Mouse (Mus musculus): ENCODE results near the gene Dynlt3. TPM values are rescaled to one million over a fixed set of nuclear protein-coding genes. Genes with fewer than 3 reads are reported as not detected.
"Not testable (repeated sequence)": the region's sequence is repeated elsewhere in the genome, so short reads cannot be mapped to it uniquely, and the experiment has no call there.

Dynlt3 gene
- total RNA-seq (2021): 155 and 156 TPM in 2 replicates
- long read RNA-seq, transcript Dynlt3-201 (5 exons, 2,176 nt): major isoform, 105 of 124 reads
- long read RNA-seq, partial matches to known transcripts: 1 of 124 reads
- long read RNA-seq, other reads (novel, unspliced or antisense): 18 of 124 reads

DNA sequence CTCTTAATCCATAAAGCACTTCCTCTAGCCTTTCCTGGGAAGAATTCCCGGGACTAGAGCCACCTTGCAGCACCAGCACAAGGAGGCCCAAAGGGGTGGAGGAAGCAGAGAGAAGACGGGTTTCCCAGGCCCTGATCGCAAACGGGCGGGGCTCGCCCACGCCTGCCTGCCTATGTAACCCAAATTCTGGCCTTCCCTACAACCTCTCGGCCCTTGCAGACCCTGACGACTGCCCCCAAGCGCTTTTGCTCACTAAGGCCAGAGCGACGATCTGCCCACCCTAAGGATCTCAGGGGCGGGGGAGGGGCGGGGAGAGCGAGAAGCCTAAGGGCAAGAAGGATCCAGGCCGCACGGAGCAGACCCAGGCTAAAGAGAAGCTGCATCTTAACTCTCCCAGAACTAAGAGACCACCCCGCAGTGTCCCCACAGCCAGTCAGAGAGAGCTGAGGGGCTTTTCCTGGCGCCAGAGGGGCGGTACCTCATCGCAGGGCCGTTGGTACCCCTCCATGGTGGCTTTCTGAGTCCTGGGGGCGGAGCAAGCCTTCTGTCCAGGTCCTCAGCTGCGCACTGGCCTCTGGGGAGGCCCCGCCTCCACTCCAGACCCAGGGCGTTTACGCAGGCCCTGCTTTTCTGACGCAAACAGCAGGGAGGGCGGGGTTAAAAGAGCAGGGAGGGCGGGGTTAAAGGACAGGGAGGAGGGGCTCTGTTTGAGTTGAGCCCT lies at the start of gene Dynlt3:
TSS of gene Dynlt3 (minus strand) at position 613 of the 721 bp plus-strand sequence.
- peak; percentile 72 for DNase-seq

DNA sequence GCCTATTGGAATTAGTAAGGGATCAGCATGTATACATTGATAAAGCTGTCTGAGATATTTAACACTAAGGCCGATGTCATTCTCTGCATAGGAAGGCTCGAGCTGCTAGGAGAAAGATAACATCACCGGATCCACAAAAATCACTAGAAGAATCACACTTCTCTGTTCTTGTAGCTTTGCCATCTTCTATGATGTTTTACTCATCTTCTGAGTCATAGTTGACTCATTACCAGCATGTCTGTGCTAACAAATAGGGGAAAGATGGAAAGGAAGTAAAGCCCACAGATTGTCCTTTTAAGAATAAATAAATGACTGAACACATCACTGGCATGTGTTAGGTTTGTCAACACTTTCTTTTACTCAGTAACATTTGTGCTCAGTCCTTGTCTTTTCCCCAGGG lies 37.0 kb upstream of the Dynlt3 start:
- DNase-seq: no peak

DNA sequence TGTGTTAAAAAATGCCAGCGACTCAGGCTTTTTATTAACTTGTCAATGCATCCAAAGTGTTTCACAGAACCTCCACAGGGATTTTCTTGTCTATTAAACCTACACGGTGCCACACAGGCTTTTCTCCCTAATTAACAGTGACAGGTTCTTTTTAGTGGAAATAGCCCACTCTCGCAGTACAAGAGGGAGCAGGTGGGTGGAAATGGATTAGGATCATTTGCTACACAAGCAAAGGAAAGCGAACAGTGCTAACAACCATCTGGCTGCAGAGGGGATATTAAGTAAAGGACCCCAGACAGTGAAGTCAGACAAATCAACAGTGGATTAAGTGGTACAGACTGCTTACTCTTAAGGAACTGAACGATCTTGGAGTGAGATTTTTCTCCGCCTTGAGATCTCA lies 33.2 kb upstream of the Dynlt3 start:
- DNase-seq: no peak

DNA sequence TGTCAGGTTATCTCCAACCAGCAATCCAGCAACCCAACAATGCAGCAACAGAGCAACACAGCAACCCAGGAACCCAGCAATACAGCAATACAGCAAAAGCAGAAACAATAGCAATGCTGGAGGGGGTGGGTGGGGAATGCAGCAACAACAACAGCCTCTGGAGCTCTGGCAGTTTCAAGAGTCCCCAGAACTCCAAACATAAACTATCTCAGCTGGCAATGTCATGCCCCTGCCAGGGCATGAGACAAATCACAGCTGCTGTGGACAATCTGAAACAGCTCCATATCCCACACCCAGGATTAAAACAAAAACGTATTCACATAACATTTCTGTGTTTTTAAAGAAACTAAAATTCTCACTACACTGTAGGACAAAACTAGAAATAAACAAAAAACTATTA lies 9.2 kb upstream of the Dynlt3 start:
- DNase-seq: no peak

DNA sequence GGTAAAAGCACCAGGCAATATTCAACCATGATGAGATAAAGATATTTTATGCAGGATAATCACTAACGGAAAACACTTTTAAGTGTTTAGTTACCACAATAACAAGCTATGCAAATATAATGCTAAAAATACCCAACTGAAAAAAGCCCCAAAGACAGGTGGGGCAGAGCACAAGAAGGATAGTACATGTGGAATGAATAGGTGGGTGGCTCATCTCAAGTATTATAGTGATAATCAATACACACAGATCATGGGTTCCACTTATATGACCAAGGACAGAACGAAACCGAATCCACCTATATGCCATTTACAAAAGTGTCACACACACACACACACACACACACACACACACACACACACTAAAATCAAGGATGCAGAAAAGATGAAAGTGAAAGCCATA lies 8.6 kb upstream of the Dynlt3 start:
- DNase-seq: no peak

DNA sequence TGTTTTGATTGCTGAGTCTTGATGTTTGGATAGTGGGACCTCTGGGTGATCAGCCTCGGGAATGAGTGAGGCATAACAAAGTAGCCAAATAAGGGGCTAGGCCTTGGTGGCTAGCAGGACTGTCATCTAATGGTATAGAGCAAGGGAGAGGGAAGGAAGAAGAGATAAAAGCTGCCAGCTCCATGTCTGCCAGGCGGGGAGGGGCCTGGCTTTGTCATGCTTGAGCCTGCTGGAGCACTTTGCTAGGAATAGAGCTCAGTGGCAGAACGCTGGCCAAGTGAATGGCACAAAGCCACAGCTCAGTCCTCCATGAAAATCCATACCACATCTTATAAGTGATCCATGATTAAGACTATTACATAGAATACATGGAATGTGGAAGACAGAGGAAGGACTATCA lies 10.0 kb downstream of the Dynlt3 start:
- no peak for DNase-seq

DNA sequence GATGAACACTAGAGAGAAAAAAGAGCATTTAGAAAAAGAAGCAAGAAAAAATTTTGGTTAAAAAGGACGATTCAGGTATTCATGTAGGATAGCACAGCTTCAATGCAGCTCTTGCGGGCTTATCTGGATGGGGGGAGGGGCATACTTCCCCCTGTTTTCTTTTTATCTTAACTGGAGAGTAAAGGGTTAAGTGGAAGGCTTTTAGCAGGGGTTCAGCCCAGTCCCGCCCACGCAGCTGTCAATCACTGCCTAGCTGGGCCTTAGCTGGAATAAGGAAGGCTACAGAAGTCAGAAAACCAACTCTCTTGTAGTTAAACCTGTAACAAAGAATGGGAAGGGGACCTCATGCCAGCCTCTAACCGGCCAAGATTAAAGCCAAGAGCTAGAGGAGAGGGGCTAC lies 22.2 kb downstream of the Dynlt3 start:
- DNase-seq: not testable (repeated sequence)

DNA sequence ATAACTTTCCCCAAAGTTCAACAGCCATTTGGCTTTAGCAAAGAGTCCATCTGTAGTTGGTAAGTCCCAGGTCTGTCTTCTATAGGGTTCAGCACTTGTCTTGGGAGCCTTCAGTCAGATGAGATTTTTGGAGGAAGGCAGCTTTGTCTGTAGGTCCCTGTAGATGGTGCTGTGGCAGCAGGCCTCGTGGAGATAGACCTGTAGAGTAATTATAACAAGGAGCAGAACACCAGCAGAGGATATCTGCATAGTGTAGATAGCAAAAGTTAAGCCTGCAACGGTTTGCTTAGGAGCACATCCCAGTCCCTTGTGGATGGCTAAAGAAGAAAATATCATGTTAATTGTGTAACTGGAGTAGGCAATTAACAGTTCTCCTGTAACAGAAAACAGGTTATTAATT lies 22.7 kb downstream of the Dynlt3 start:
- not testable (repeated sequence) for DNase-seq

Other genes starting within 250 kb of the Dynlt3 start
- 5.5 and 8.1 TPM in 2 replicates for gene Cybb, start 175.2 kb downstream of the Dynlt3 start, total RNA-seq (2021)
- not detected in 2 replicates for gene H2al1o, start 90.6 kb downstream of the Dynlt3 start, total RNA-seq (2021)
- gene Hypm, start 183.9 kb upstream of the Dynlt3 start, total RNA-seq (2021): not detected in 2 replicates
- not detected in 2 replicates for gene H2al3, start 186.7 kb upstream of the Dynlt3 start, total RNA-seq (2021)
- 5.8 and 8.5 TPM in 2 replicates for gene Sytl5, start 222.6 kb upstream of the Dynlt3 start, total RNA-seq (2021)